Mouse (Mus musculus) c-Kit-positive CD71-negative TER-119-negative erythroid progenitor cells, embryonic 14.5 days (primary cell): ENCODE results near the gene Itpr1.

Source experiments
- DNase-seq: peaks from one replicate; pipeline ENCODE4 v3.0.0-alpha.2; 2013; ENCODE audit warnings: low read depth

The Itpr1 gene

GRCm38 (mm10) chr6:108599317-108599716 lies 386.4 kb downstream of the Itpr1 start:
- no peak for DNase-seq
